Mouse (Mus musculus) lung, postnatal 36 days (tissue): Measurements from ENCODE around the gene Mtcl1.

Experiments used
- DNase-seq: peaks from one replicate; pipeline ENCODE4 v3.0.0; 2022; ENCODE audit warnings: mixed read lengths

The Mtcl1 gene

GRCm38 (mm10) chr17:66320716-66321372 is 128.7 kb downstream of the Mtcl1 start:
- DNase-seq = no peak

GRCm38 (mm10) chr17:66318031-66318430 is 131.5 kb downstream of the Mtcl1 start:
- no peak for DNase-seq

- no peak for DNase-seq
Observed at GRCm38 (mm10) chr17:66317576-66317975, 132.0 kb downstream of the Mtcl1 start.

GRCm38 (mm10) chr17:66317156-66317555 is 132.4 kb downstream of the Mtcl1 start:
- no peak for DNase-seq

- no peak for DNase-seq
Observed at GRCm38 (mm10) chr17:66315451-66315850, 134.1 kb downstream of the Mtcl1 start.

- DNase-seq = no peak
Observed at GRCm38 (mm10) chr17:66314566-66315285, 134.8 kb downstream of the Mtcl1 start.

GRCm38 (mm10) chr17:66301906-66302305 is 147.6 kb downstream of the Mtcl1 start:
- no peak for DNase-seq

- no peak for DNase-seq
Observed at GRCm38 (mm10) chr17:66301267-66301666, 148.3 kb downstream of the Mtcl1 start.

- DNase-seq = no peak
Observed at GRCm38 (mm10) chr17:66297721-66298120, 151.8 kb downstream of the Mtcl1 start.

- no peak for DNase-seq
Observed at GRCm38 (mm10) chr17:66293581-66293980, 156.0 kb downstream of the Mtcl1 start.

- DNase-seq = no peak
Observed at GRCm38 (mm10) chr17:66289894-66290293, 159.7 kb downstream of the Mtcl1 start.
